Mouse (Mus musculus) stomach, postnatal 0 days (tissue): ENCODE results near the gene Chd4. TPM values are rescaled to one million over a fixed set of nuclear protein-coding genes. Genes with fewer than 3 reads are reported as not detected.

ENCODE experiments used
- ATAC-seq: fragments of 200-750 bp; cut with Nextera tagmentation; 2 replicates; pipeline ENCODE4 v1.8.0; 2017; ENCODE audit not compliant: low FRiP score, low TSS enrichment
- DNase-seq: peaks from one replicate; pipeline ENCODE4 v3.0.0-alpha.2; 2016; ENCODE audit warnings: low spot score
- H3K27ac ChIP-seq: fragments of 300-500 bp; sonication (generic); replicated peaks from 2 replicates; pipeline ENCODE4 v1.5.1; 2014; ENCODE audit warnings: mild to moderate bottlenecking, control low read depth
- H3K27me3 ChIP-seq: fragments of 300-500 bp; sonication (generic); 2 replicates; pipeline ENCODE4 v1.6.1; 2014; ENCODE audit warnings: low read length; ENCODE audit not compliant: control insufficient read depth, insufficient read depth
- H3K36me3 ChIP-seq: fragments of 300-500 bp; sonication (generic); 2 replicates; pipeline ENCODE4 v1.6.1; 2014; ENCODE audit warnings: low read length, mixed read lengths; ENCODE audit not compliant: control insufficient read depth, insufficient read depth
- H3K4me1 ChIP-seq: fragments of 300-500 bp; sonication (generic); replicated peaks from 2 replicates; pipeline ENCODE4 v1.6.1; 2014; ENCODE audit warnings: antibody characterized with exemption; ENCODE audit not compliant: control insufficient read depth, insufficient read depth
- H3K4me2 ChIP-seq: fragments of 300-500 bp; sonication (generic); replicated peaks from 2 replicates; pipeline ENCODE4 v1.6.1; 2014; ENCODE audit warnings: low read depth, mild to moderate bottlenecking, control low read depth, moderate library complexity
- H3K4me3 ChIP-seq: fragments of 300-500 bp; sonication (generic); 2 replicates; pipeline ENCODE4 v1.5.1; 2014; ENCODE audit warnings: low read depth, low read length, control low read depth
- H3K9ac ChIP-seq: fragments of 300-500 bp; sonication (generic); 2 replicates; pipeline ENCODE4 v1.6.1; 2014; ENCODE audit warnings: mild to moderate bottlenecking, low read length, control low read depth, mixed read lengths
- H3K9me3 ChIP-seq: fragments of 300-500 bp; sonication (generic); 2 replicates; pipeline ENCODE4 v1.6.1; 2016; ENCODE audit warnings: low read length; ENCODE audit not compliant: control insufficient read depth
- CTCF ChIP-seq: IDR thresholded peaks from 2 replicates; pipeline ENCODE4 v1.5.1; 2016; ENCODE audit warnings: antibody characterized with exemption, low read depth, mild to moderate bottlenecking, moderate library complexity
- EP300 ChIP-seq: optimal IDR thresholded peaks from 2 replicates; pipeline ENCODE3; 2016; ENCODE audit warnings: antibody characterized with exemption
- WGBS: fragments of 180-500 bp; shearing (Covaris S2); extraction: QIAGEN DNeasy Blood & Tissue Kit; methylation state at CpG from one replicate; pipeline ENCODE4 v1.1.7; 2014; 5-methylcytosine and 5-hydroxymethylcytosine counted together
- polyA plus RNA-seq: library from polyadenylated mRNA; unstranded; fragments of >200 nt; fragmentation: Nextera tagmentation; extraction: Ambion mirVana; gene quantifications from 2 replicates; pipeline ENCODE4 v1.2.1, GENCODE M21; 2015

The Chd4 gene
- polyA plus RNA-seq, 1 experiment from 2014 or later, result 36.6 TPM

DNA sequence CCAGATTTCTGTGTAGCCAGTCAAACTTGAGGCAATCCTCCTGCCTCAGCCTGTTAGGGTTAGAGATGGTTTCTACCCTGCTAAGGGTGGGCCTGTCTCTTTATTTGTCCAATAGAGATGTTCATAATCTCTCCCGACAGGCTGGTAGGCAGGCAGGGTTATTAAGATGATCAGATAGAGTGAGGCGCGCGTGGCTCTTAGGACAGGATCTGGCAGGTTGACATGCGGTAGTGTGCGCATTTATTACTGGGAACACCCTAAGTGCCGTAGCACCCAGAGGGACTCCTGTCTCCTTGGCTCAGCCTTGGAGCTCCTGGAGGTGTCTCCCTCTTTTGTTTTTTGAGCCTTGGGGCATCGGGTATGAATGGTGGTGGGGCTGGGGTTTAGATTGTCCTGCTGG is 59.5 kb downstream of the Chd4 start:
- Histone ChIP-seq H3K4me2 (no peak overlapping the region), H3K27ac (no peak overlapping the region), H3K4me1 (no peaks in the 10 kb centered on the region), H3K9ac (no peak overlapping the region), H3K4me3 (no peak overlapping the region), H3K27me3 (no peaks in the 10 kb centered on the region), H3K36me3 (peaks cover 7% of the 10 kb centered on the region), H3K9me3 (no peaks in the 10 kb centered on the region)
- TF ChIP-seq EP300 (no peak), CTCF (no peak)
- no peak for DNase-seq
- no peak for ATAC-seq
- 77% methylated on average over 8 of the region's 8 CpGs for WGBS

DNA sequence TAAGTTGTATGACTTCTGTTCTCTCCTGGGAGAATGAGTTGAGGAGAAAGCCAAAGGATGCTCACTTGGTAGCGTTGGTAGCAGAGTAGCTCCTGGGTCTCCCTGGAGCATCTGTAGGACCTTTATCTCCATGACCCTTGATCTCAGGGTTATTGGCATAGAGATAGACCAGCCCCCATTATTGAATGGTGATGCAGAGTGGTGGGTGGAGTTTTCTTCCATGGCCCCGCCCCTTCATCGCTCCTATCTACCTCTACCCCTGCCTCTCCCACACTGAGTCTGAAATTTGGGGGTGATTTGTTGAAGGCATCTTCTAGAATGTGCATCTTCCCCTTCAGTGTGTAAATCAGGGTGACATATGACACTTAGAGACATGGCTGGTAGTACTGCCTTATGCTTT is 60.7 kb downstream of the Chd4 start:
- WGBS, result 84% methylated on average over 3 of the region's 3 CpGs
- ATAC-seq (no peak), DNase-seq (no peak)
- no peak for TF ChIP-seq EP300
- no peak for TF ChIP-seq CTCF
- H3K9ac ChIP-seq, result no peak overlapping the region
- no peak overlapping the region for H3K27ac ChIP-seq
- no peaks in the 10 kb centered on the region for H3K4me1 ChIP-seq
- H3K27me3 ChIP-seq, result no peaks in the 10 kb centered on the region
- H3K4me2 ChIP-seq, result no peak overlapping the region
- H3K36me3 ChIP-seq, result peaks cover 7% of the 10 kb centered on the region
- no peak overlapping the region for H3K4me3 ChIP-seq
- no peaks in the 10 kb centered on the region for H3K9me3 ChIP-seq

- H3K4me2 ChIP-seq, result no peak overlapping the region
- no peak overlapping the region for H3K9ac ChIP-seq
- peaks cover 7% of the 10 kb centered on the region for H3K36me3 ChIP-seq
- H3K9me3 ChIP-seq, result no peaks in the 10 kb centered on the region
- H3K27ac ChIP-seq, result no peak overlapping the region
- TF ChIP-seq EP300 (no peak), CTCF (no peak)
- no peak overlapping the region for H3K4me3 ChIP-seq
- no peak for ATAC-seq
- no peaks in the 10 kb centered on the region for H3K4me1 ChIP-seq
- WGBS, result 60% methylated on average over 7 of the region's 7 CpGs
- no peaks in the 10 kb centered on the region for H3K27me3 ChIP-seq
- no peak for DNase-seq
These were observed 61.3 kb downstream of the Chd4 start for GRCm38 (mm10) chr6:125156903-125157614.

GRCm38 (mm10) chr6:125158944-125159492 is 63.2 kb downstream of the Chd4 start:
- WGBS, result 76% methylated on average over 15 of the region's 15 CpGs
- H3K27ac ChIP-seq, result no peak overlapping the region
- TF ChIP-seq CTCF, result no peak
- no peak for TF ChIP-seq EP300

DNA sequence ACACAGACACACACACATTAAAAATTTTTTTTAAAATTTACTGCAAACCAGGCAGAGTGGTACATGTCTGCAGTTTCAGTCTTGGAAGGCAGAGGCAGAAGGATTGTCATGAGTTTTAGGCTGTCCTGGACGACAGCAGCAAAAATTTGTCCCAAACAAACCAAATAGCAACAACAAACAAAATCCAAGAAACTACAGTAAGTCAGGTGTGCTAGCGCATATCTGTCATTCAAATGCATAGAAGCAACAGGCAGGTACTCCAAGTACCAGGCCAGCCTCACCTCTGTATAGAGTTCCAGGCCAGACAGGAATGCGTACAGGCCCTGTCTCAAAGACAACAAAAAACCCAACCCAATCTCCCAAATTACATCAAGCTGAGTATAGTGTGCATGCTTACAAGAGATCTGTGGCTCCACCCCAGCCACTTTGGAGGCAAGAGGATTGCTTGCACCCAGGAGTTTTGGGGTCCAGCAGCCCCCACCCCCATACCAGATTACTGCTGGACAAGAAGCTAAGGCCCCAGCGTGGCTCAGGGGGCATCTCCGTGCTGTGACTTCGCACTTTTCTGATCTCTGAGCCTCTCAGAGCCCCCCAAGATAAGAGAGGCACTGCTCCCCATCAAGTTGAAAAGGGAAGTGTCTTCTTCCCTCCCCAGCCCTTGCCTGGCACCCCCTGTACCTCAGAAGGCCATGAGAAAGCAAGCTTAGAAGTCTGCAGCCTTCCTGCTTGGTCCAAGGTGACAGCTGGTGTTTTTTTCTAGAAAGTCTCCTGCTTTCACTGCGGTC is 64.2 kb downstream of the Chd4 start:
- Histone ChIP-seq H3K9ac (no peak overlapping the region), H3K4me2 (no peak overlapping the region), H3K4me3 (no peak overlapping the region), H3K27me3 (no peaks in the 10 kb centered on the region), H3K27ac (no peak overlapping the region), H3K36me3 (peaks cover 7% of the 10 kb centered on the region), H3K9me3 (no peaks in the 10 kb centered on the region), H3K4me1 (peaks cover 5% of the 10 kb centered on the region)
- DNase-seq (no peak), ATAC-seq (no peak)
- no peak for TF ChIP-seq CTCF
- 72% methylated on average over 7 of the region's 7 CpGs for WGBS

More at GRCm38 (mm10) chr6:125158944-125159492, 63.2 kb downstream of the Chd4 start:
- Histone ChIP-seq H3K27me3 (no peaks in the 10 kb centered on the region), H3K9me3 (no peaks in the 10 kb centered on the region), H3K4me1 (peaks cover 4% of the 10 kb centered on the region), H3K4me3 (no peak overlapping the region), H3K9ac (no peak overlapping the region), H3K4me2 (no peak overlapping the region), H3K36me3 (peaks cover 7% of the 10 kb centered on the region)
- DNase-seq (no peak), ATAC-seq (no peak)

GRCm38 (mm10) chr6:125160558-125160853 is 64.7 kb downstream of the Chd4 start:
- Histone ChIP-seq H3K27ac (peak overlapping the region; percentile 78; the same call in 1 of the 2 replicates), H3K9me3 (no peaks in the 10 kb centered on the region), H3K27me3 (no peaks in the 10 kb centered on the region), H3K36me3 (peaks cover 7% of the 10 kb centered on the region), H3K9ac (no peak overlapping the region), H3K4me3 (no peak overlapping the region), H3K4me2 (no peak overlapping the region), H3K4me1 (peaks cover 5% of the 10 kb centered on the region)
- 66% methylated on average over 10 of the region's 10 CpGs for WGBS
- TF ChIP-seq CTCF (no peak), EP300 (no peak)
- DNase-seq (no peak), ATAC-seq (no peak)
